Mouse (Mus musculus) megakaryocyte, embryonic 14.5 days (primary cell): ENCODE measurements at regions not wholly inside any gene's neighbourhood (a gene's known extent, or its start where the extent isn't known, plus 50 kb on each side); places are given as distances from the start of the nearest gene placed in this dataset.

Experiments used
- H3K27me3 ChIP-seq: replicated peaks from 2 replicates; pipeline ENCODE3; 2012; ENCODE audit warnings: inconsistent platforms
- H3K36me3 ChIP-seq: replicated peaks from 2 replicates; pipeline ENCODE3; 2012; ENCODE audit warnings: low read length, inconsistent platforms, mixed read lengths
- H3K4me1 ChIP-seq: 2 replicates; pipeline ENCODE4 v1.6.1; 2012; ENCODE audit warnings: inconsistent platforms
- H3K4me3 ChIP-seq: replicated peaks from 2 replicates; pipeline ENCODE3; 2012; ENCODE audit warnings: moderate library complexity, mild to moderate bottlenecking, inconsistent platforms
- H3K9me3 ChIP-seq: 2 replicates; pipeline ENCODE4 v1.6.1; 2012; ENCODE audit warnings: inconsistent platforms
- FLI1 ChIP-seq: IDR thresholded peaks from 2 replicates; pipeline ENCODE4 v1.6.1; 2012; ENCODE audit warnings: low read length, inconsistent platforms, mixed read lengths
- GATA1 ChIP-seq: IDR thresholded peaks from 3 replicates; pipeline ENCODE4 v1.6.1; 2012; ENCODE audit warnings: mixed read lengths, low read length, inconsistent platforms, borderline replicate concordance

GRCm38 (mm10) chr17:79282771-79283170 is 72.1 kb downstream of the Cdc42ep3 start:
- Histone ChIP-seq H3K4me1 (0 out of 2 replicates have a peak, but pooled peaks cover 2% of the 10 kb centered on the region), H3K4me3 (peak overlapping the region; percentile 3), H3K9me3 (0 out of 2 replicates have a peak, but pooled peaks cover 5% of the 10 kb centered on the region), H3K27me3 (no peaks in the 10 kb centered on the region), H3K36me3 (no peaks in the 10 kb centered on the region)
- TF ChIP-seq GATA1 (no peak), FLI1 (no peak)

GRCm38 (mm10) chr17:79273551-79273950 is 81.3 kb downstream of the Cdc42ep3 start:
- no peaks in the 10 kb centered on the region for H3K9me3 ChIP-seq
- TF ChIP-seq FLI1 (no peak), GATA1 (no peak)
- no peaks in the 10 kb centered on the region for H3K27me3 ChIP-seq
- no peaks in the 10 kb centered on the region for H3K4me1 ChIP-seq
- H3K36me3 ChIP-seq, result no peaks in the 10 kb centered on the region
- no peak overlapping the region for H3K4me3 ChIP-seq

- no peak for TF ChIP-seq FLI1
- TF ChIP-seq GATA1, result no peak
- H3K4me3 ChIP-seq, result no peak overlapping the region
- H3K9me3 ChIP-seq, result peaks cover 6% of the 10 kb centered on the region; the same call in 1 of the 2 replicates
- no peaks in the 10 kb centered on the region for H3K36me3 ChIP-seq
- no peaks in the 10 kb centered on the region for H3K27me3 ChIP-seq
- H3K4me1 ChIP-seq, result no peaks in the 10 kb centered on the region
Observed at GRCm38 (mm10) chr17:79259691-79260090, 95.2 kb downstream of the Cdc42ep3 start.

- Histone ChIP-seq H3K9me3 (peaks cover 9% of the 10 kb centered on the region; the same call in 1 of the 2 replicates), H3K4me3 (no peak overlapping the region), H3K36me3 (no peaks in the 10 kb centered on the region), H3K27me3 (no peaks in the 10 kb centered on the region), H3K4me1 (no peaks in the 10 kb centered on the region)
- TF ChIP-seq FLI1, result no peak
- no peak for TF ChIP-seq GATA1
Observed at GRCm38 (mm10) chr17:79246962-79247902, 107.7 kb downstream of the Cdc42ep3 start.

- Histone ChIP-seq H3K9me3 (peaks cover 9% of the 10 kb centered on the region; the same call in 1 of the 2 replicates), H3K4me1 (no peaks in the 10 kb centered on the region), H3K4me3 (no peak overlapping the region), H3K27me3 (no peaks in the 10 kb centered on the region), H3K36me3 (no peaks in the 10 kb centered on the region)
- TF ChIP-seq GATA1, result no peak
- TF ChIP-seq FLI1, result no peak
Observed at GRCm38 (mm10) chr17:79244121-79244520, 110.8 kb downstream of the Cdc42ep3 start.

GRCm38 (mm10) chr17:79243426-79243825 is 111.5 kb downstream of the Cdc42ep3 start:
- Histone ChIP-seq H3K9me3 (peaks cover 9% of the 10 kb centered on the region; the same call in 1 of the 2 replicates), H3K27me3 (no peaks in the 10 kb centered on the region), H3K36me3 (no peaks in the 10 kb centered on the region), H3K4me1 (no peaks in the 10 kb centered on the region), H3K4me3 (no peak overlapping the region)
- TF ChIP-seq GATA1 (no peak), FLI1 (no peak)

GRCm38 (mm10) chr17:79241489-79241888 is 113.4 kb downstream of the Cdc42ep3 start:
- H3K4me1 ChIP-seq, result no peaks in the 10 kb centered on the region
- no peak overlapping the region for H3K4me3 ChIP-seq
- H3K9me3 ChIP-seq, result peaks cover 9% of the 10 kb centered on the region; the same call in 1 of the 2 replicates
- no peaks in the 10 kb centered on the region for H3K27me3 ChIP-seq
- no peaks in the 10 kb centered on the region for H3K36me3 ChIP-seq
- no peak for TF ChIP-seq GATA1

GRCm38 (mm10) chr17:79236244-79236781 is 118.6 kb downstream of the Cdc42ep3 start:
- Histone ChIP-seq H3K4me1 (no peaks in the 10 kb centered on the region), H3K4me3 (no peak overlapping the region), H3K9me3 (no peaks in the 10 kb centered on the region), H3K36me3 (no peaks in the 10 kb centered on the region), H3K27me3 (no peaks in the 10 kb centered on the region)
- no peak for TF ChIP-seq GATA1
- TF ChIP-seq FLI1, result no peak

- no peak for TF ChIP-seq GATA1
- no peak for TF ChIP-seq FLI1
- Histone ChIP-seq H3K4me3 (no peak overlapping the region), H3K27me3 (no peaks in the 10 kb centered on the region), H3K36me3 (no peaks in the 10 kb centered on the region), H3K9me3 (peaks cover 3% of the 10 kb centered on the region; the same call in 1 of the 2 replicates), H3K4me1 (no peaks in the 10 kb centered on the region)
Observed at GRCm38 (mm10) chr17:79230653-79231489, 124.0 kb downstream of the Cdc42ep3 start.
